Mouse (Mus musculus): ENCODE data around the gene Gdf3.
"Not testable (repeated sequence)": the region's sequence is repeated elsewhere in the genome, so short reads cannot be mapped to it uniquely, and the experiment has no call there.

The Gdf3 gene

GRCm38 (mm10) chr6:122605483-122605882, 4.4 kb downstream of the Gdf3 start:
- no peak for DNase-seq (ENCODE audit: inconsistent ontology term)

DNA sequence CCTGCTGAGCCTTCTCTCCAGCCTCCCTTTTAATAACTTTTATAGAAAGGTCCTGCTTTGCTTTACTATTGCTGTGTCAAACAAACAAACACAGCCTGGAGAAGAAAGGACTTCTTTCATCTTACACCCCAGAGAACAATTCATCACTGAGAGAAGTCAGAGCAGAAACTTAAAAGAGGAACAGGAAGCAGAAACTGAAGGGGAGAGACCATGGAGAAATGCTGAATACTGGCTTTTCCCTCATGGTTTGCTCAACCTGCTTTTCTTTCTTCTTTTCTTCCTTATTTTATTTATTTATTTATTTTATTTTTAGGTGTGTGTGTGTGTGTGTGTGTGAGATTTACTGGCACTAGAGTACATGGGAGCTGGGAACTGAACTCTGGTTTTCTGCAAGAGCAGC, 5.6 kb downstream of the Gdf3 start:
- DNase-seq (ENCODE audit: inconsistent ontology term), result no peak

DNA sequence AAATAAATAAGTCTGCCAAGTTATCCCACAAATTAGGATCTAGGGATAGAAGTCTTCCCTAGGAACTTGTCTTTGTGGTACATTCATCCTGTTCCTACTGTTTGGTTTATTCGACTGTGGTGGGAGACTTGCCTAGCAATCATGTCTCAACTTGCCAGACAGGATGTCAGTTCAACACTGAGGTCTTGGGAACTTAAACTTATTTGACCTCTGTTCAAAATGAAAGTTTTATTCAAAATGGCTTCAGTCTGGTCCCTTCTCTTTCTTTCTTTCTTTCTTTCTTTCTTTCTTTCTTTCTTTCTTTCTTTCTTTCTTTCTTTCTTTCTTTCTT, 6.9 kb downstream of the Gdf3 start:
- no peak for DNase-seq (ENCODE audit: inconsistent ontology term)

DNA sequence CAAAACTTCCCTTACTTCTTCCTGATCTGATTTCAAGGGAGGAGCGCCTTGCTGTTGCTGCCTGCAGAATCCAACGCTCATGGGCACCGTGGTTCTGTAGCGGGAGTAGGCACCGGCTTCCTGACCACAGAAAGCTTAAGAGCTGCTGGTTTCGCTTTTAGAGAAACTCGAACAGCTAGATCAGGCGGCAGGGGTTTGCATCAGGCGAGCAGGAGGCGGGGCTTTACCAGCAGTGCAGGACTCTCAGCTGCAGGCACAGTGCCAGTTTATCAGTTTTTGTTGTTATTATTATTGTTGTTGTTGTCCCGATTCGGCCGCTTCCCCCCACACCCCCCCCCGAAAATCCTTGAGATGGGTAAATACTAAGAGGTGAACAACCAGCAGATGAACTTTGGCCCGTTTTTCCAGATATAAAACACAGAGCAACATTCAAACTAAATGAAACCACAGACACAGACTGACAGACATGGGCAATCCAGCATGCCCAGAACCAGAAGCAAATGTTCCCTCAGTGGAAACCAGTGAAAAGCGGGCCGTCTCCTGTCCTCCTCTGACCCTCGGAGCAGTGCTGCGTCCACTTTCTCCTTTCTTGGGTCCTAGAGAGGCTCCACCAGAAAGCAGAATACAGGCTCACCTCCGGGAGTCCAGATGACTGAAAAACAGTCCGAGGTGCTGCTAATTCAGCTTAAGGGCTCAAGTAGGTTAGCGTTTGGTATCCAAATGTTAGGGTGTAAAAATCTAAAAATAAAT, 7.5 kb downstream of the Gdf3 start, which contains the start of gene Apobec1:
Gene Apobec1 (minus strand): TSS at position 203 of the 750 bp plus-strand sequence.
- peak; percentile 77 for DNase-seq (ENCODE audit: inconsistent ontology term)

GRCm38 (mm10) chr6:122601615-122602014, 8.3 kb downstream of the Gdf3 start:
- DNase-seq (ENCODE audit: inconsistent ontology term), result no peak

- DNase-seq (ENCODE audit: inconsistent ontology term), result no peak
These were observed 8.9 kb downstream of the Gdf3 start for GRCm38 (mm10) chr6:122601031-122601430.

DNA sequence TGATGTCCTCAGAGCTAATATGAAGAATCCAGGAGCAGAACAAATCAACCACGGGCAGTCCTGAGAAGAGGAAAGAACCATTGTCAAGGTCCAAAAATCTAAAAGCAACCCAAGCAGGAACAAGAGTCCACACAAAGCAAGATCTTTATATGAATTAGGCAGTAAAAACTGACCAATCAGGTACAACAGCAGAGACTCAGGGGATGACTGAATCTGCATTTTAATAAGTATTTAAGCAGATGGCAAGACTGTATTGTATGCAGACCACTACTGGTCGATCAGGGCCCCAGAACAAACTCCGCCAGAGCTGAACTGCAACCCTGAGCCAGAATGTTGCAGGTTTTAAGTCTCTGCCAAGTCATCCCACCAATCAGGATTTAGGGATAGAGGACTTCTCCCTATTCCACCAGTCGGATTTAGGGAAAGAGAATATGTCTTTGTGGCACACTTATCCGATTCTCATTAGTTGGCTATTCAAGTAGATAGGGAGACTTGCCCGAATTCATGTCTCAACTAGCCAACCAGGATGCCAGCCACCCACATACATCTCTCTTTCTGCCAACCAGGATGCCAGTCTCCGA, 9.7 kb downstream of the Gdf3 start:
- no peak for DNase-seq (ENCODE audit: inconsistent ontology term)

DNA sequence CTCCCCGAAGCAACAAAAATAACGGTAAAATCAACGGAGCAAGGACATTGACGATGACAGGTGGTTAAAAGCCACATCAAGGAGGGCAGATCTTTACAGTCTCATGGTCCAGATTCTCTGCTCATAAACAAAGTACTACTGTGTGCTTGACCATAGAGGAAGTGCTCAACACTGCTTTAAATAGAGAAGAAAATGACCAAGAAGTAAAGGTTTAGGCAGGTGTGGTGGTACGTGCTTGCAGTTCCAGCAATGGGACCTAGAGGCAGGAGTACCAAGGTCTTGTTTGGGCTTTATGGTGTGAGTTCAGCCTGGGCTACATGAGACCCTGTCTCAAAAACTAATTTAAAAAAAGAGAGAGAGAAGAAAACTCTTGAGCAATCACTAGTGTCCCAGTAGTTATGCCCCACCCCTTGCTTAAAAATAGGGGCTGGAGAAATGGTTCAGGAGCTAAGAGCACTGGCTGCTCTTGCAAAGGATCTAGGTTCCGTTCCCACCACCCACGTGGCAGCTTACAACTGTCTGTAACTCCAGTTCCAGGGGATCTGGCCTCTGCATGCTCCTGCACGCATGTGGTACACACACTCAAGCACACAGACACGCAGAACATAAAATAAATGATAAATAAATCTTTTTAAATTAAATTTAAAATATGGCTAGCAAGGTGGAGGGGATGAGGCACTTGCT, 10.7 kb downstream of the Gdf3 start:
- no peak for DNase-seq (ENCODE audit: inconsistent ontology term)

DNA sequence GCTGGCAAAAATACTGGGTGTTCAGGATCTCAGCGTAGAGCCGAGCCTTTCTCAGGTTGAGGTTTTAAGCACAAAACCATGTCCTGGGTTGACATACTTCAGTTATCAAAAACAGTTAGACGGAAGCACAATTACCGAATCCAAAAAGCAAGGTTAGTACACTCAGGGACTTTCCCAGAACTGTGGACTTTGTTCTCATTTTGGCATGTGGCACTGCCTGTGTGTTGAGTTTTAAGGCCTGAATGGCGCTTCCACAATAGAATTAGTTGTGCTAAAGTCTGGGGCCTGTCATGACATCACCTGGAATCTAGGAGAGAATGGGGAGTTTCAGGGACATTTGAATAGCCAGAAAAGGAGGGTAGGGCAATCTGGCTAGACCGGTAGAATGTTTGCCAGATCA, 11.5 kb downstream of the Gdf3 start:
- peak; percentile 58 for DNase-seq (ENCODE audit: inconsistent ontology term)

DNA sequence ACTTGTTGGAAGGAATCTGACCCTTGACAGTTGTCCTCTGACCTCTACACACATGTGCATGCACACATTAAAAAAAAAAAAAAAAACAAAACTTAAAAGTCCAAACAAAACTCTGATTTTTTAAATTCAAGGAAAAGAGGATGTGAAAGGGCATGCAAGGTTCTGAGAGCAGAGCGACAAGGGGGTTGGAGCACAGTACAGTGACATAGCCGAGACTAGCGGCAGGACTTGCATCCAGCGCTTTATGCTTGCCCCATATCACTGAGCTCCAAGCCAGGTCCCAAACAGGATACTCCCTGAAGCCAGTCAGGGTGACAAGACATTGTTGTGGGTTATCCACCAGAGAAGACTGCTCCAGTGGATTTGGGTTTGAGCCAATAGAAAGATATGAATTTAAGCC, 11.9 kb downstream of the Gdf3 start:
- DNase-seq (ENCODE audit: inconsistent ontology term), result no peak

GRCm38 (mm10) chr6:122596608-122597007, 13.3 kb downstream of the Gdf3 start:
- no peak for DNase-seq (ENCODE audit: inconsistent ontology term)

- no peak for DNase-seq (ENCODE audit: inconsistent ontology term)
These were observed 14.2 kb downstream of the Gdf3 start for GRCm38 (mm10) chr6:122595637-122596036.

DNA sequence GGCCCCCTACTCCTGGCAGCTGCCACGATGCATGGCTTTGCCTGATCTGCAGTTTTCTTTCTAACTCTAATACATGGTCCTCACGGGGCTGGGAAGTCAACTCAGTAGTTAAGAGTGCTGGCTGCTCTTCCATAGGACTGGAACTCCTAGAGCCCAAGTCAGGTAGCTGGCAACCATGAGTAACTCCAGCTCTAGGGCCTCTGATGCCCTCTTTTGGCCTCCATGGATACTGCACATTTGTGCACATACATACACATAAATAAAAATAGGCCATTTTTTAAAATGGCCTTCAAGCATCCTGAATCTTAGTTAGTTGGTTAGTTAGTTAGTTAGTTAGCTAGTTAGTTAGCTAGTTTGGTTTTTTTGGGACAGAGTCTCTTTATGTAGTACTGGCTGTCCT, 17.0 kb downstream of the Gdf3 start:
- DNase-seq (ENCODE audit: inconsistent ontology term), result no peak

DNA sequence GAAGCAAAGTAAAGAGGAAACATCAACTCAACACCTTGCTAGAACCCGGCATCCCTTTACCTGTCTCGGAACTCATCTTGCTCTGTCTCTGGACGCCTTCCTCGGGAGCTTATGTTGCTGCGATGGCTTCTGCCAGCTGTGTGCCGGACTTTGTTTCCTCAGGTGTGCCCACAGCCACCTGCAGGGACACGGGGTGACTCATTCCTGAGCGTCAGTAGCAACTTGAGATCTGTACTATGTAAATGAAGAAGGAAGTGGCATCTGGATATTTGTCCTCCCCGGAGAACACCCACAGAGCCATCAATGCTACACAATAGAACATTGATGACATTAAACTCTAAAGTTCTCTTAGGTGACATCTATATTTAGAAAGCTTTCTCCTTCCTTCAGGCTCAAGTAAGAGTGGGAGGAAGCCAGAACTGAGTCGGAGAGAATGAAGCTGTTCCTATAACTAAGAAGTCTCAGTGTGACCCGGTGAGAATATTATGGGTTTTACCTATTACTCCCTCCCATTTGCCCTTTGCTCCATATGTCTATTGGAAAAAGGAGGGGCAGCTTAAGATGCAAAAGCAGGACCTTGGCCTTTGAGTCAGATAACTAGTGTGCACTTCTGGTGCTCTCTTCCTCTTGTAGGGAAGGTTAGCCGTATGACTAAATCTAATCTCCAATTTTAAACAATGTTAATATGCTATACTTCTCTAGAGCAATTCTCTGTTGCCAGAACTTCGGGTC, 18.7 kb downstream of the Gdf3 start:
- DNase-seq (ENCODE audit: inconsistent ontology term), result no peak

GRCm38 (mm10) chr6:122579086-122579485, 30.8 kb downstream of the Gdf3 start:
- DNase-seq (ENCODE audit: inconsistent ontology term), result no peak

DNA sequence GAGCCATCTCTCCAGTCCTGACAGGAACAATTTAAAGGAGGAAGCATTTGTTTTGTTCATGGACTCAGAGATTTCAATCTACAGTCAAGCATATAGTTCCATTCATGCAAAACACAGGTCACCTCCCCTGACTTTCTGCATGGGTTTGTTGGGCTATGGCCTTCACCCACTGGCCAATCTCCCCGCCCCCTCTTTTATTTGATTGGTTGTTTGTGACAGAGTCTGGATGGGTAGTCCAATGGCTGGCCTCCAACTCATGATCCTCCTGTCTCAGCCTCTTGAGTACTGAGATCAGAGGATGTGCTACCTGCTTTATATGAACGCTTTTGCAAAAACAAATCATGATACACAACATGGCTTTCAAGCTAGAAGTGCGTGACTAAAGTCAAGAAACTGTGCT, 32.9 kb downstream of the Gdf3 start:
- no peak for DNase-seq (ENCODE audit: inconsistent ontology term)

DNA sequence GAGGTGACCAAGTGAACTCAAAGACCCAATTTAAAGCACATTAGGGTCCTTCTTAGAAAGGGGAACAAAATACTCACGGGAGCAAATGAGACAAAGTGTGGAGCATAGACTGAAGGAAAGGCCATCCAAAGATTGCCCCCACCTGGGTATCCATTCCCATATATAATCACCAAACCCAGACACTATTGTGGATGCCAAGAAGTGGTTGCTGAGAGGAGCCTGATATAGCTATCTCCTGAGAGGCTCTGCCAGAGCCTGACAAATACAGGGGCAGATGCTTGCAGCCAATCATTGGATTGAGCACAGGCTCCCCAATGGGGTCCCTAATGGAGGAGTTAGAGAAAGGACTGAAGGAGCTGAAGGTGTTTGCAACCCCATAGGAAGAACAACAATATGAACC, 34.9 kb downstream of the Gdf3 start:
- not testable (repeated sequence) for DNase-seq (ENCODE audit: inconsistent ontology term)

GRCm38 (mm10) chr6:122571617-122571959, 38.3 kb downstream of the Gdf3 start:
- no peak for DNase-seq (ENCODE audit: inconsistent ontology term)

DNA sequence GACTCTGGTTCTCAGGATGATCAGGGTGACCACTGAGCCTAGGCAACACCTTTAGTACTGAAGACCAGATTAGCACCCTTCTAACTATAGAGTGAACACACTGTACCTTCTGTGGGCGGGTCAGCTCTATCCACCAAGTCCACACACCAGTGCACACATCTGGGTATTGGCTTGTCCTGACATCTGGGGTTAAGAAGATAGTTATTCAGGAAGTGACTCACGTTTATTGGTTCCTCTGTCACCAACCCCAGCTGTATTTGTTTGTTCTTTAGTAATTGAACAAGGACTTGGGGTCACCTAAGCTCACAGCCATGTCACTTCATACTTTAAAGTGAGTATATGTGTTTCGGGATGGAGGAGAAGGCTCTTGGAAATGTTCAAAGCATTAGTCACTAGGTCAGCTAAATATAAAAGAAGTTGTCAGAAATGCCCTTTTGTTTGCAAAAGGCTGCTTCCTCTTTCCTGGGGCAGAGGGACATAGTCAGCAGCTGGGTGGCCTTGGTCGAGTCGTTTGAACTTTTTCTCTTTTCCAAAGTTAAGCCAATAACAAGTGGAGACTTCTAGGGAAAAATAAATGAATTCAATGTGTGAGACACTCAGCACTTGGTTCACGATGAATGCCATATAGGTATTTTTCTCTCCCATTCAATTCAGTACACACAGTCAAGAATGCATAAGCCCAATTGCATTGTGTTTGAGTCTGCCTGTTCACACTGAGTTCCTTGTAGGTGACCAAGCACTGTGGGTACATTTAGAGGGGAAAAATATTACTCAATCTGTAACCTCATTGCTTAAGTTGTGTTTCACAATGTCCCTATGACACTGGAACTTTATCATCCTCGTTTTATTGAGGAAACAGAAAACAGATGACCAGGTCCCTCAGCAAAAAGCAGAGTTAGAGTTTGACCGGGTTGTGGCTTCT, 38.9 kb downstream of the Gdf3 start:
- peak; percentile 21 for DNase-seq (ENCODE audit: inconsistent ontology term)

GRCm38 (mm10) chr6:122569762-122570161, 40.1 kb downstream of the Gdf3 start:
- no peak for DNase-seq (ENCODE audit: inconsistent ontology term)

- no peak for DNase-seq (ENCODE audit: inconsistent ontology term)
These were observed 40.8 kb downstream of the Gdf3 start for GRCm38 (mm10) chr6:122569113-122569512.
